14 mouse cellular contexts compared by ENCODE assay signal in the genomic region with DNA sequence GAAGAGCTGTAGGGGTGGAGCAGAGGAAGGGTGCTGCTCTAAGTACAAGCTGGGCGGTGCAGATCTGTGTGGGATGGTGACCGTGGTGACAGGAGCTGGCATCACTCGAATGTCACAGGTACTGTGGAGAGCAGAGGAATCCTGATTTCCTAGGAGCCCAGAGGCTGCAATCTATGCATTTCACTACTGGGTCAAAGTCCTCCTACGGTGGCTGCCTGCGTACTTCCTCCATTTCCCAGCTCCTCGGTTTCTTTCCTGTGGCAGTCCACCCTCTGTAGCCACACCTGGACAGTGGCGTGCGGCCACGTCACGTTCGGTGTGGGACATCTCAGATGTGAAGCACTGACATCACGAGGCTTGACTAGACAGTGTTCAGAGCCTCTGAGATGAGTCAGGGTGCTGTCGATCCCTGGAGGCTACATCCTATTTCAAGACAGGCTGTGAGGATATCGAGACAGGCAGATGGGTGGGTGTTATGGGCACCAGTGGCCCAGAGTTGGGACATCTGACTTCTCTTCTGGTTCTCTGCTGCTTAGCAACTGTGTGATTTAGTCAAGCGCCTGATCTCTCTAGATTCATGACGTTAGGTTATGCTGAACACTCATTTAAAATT. TPM values are rescaled to one million over a fixed set of nuclear protein-coding genes. Genes with fewer than 3 reads are reported as not detected.
A peak's percentile ranks its signal among the peaks of the same experiment; 100 is the strongest.
DNase-seq lines count a peak whose midpoint lies in the region; ATAC-seq lines count a peak whose summit lies in the region.
"Had no signal": no experiment of that assay in that cellular context is flagged by ENCODE, and none has a peak within 500 bp of the region (broad histone marks: within the 10 kb centered on the region; RNA-seq: fewer than 3 reads in every experiment).

No protein-coding gene starts in this region.

- H3K4me3 ChIP-seq in heart, embryonic 10.5 days = no peak overlapping the region
- no peak overlapping the region for H3K4me3 ChIP-seq in heart, embryonic 12.5 days
- peak overlapping the region; percentile 66 for H3K4me3 ChIP-seq in megakaryocyte, embryonic 14.5 days (replicated peaks)
- H3K4me3 ChIP-seq: embryonic facial prominence, embryonic 10.5 days; midbrain, embryonic 10.5 days; stomach, embryonic 15.5 days had no signal

- H3K27me3 ChIP-seq in heart, embryonic 10.5 days (ENCODE audit: insufficient read depth, poor library complexity, severe bottlenecking) = peaks cover 41% of the 10 kb centered on the region
- H3K27me3 ChIP-seq in heart, embryonic 12.5 days (replicated peaks) = 0 out of 2 replicates have a peak, but pooled peaks cover 6% of the 10 kb centered on the region
- peaks cover 74% of the 10 kb centered on the region for H3K27me3 ChIP-seq in megakaryocyte, embryonic 14.5 days (replicated peaks)
- H3K27me3 ChIP-seq: stomach, embryonic 15.5 days had no signal

- no peaks in the 10 kb centered on the region for H3K9me3 ChIP-seq in heart, embryonic 10.5 days
- no peaks in the 10 kb centered on the region for H3K9me3 ChIP-seq in heart, embryonic 12.5 days (replicated peaks)
- no peaks in the 10 kb centered on the region for H3K9me3 ChIP-seq in megakaryocyte, embryonic 14.5 days
- H3K9me3 ChIP-seq: embryonic facial prominence, embryonic 10.5 days; midbrain, embryonic 10.5 days; stomach, embryonic 15.5 days had no signal

- no peak overlapping the region for H3K4me2 ChIP-seq in heart, embryonic 12.5 days
- H3K4me2 ChIP-seq: stomach, embryonic 15.5 days had no signal

- ATAC-seq in heart, embryonic 12.5 days (ENCODE audit: insufficient number of reproducible peaks, low FRiP score) = no peak
- no peak for ATAC-seq in CD4-positive, CD25-positive, alpha-beta regulatory T cell, adult 4 months

- H3K27ac ChIP-seq in heart, embryonic 10.5 days = peak overlapping the region; percentile 62; the same call in 1 of the 2 replicates
- no peak overlapping the region for H3K27ac ChIP-seq in heart, embryonic 12.5 days (ENCODE audit: poor library complexity, severe bottlenecking)
- H3K27ac ChIP-seq: embryonic facial prominence, embryonic 10.5 days; midbrain, embryonic 10.5 days; stomach, embryonic 15.5 days had no signal

- 83% methylated on average over 16 of the region's 16 CpGs for WGBS in heart, embryonic 10.5 days
- WGBS in heart, embryonic 12.5 days = 81% methylated on average over 16 of the region's 16 CpGs

- H3K36me3 ChIP-seq in heart, embryonic 10.5 days = no peaks in the 10 kb centered on the region
- no peaks in the 10 kb centered on the region for H3K36me3 ChIP-seq in heart, embryonic 12.5 days
- no peaks in the 10 kb centered on the region for H3K36me3 ChIP-seq in megakaryocyte, embryonic 14.5 days (replicated peaks; ENCODE audit: low read length)
- H3K36me3 ChIP-seq: embryonic facial prominence, embryonic 10.5 days; midbrain, embryonic 10.5 days; stomach, embryonic 15.5 days had no signal

- peaks cover 77% of the 10 kb centered on the region for H3K4me1 ChIP-seq in heart, embryonic 10.5 days
- H3K4me1 ChIP-seq in heart, embryonic 12.5 days (replicated peaks) = peaks cover 81% of the 10 kb centered on the region
- H3K4me1 ChIP-seq in megakaryocyte, embryonic 14.5 days = peaks cover 77% of the 10 kb centered on the region

- no peak for DNase-seq in heart, embryonic 10.5 days (ENCODE audit: low spot score)
- DNase-seq in right cerebral cortex, adult 18-20 months = peak; percentile 37
- DNase-seq in right cerebral cortex, postnatal 10 days (ENCODE audit: low spot score in 2 of 2) = no peak
- DNase-seq in Muller cell, postnatal 12 days (ENCODE audit: inconsistent ontology term) = no peak
- DNase-seq: adrenal gland, postnatal 25 days; cerebellum, postnatal 25 days; kidney, postnatal 14 days; layer of hippocampus, postnatal 36 days had no signal

- no peak overlapping the region for H3K9ac ChIP-seq in heart, embryonic 12.5 days
- H3K9ac ChIP-seq: stomach, embryonic 15.5 days had no signal

RNA-seq across cellular contexts. Expression of a gene that starts 3.4 kb away (rescaled TPM):
- polyA plus RNA-seq in heart, embryonic 10.5 days (2016; fragmentation: Nextera tagmentation; extraction: Ambion mirVana) = 0.80 and 1.7 TPM in 2 replicates
- 7.0 and 7.5 TPM in 2 replicates for polyA plus RNA-seq in heart, embryonic 12.5 days (2016; fragmentation: Nextera tagmentation; extraction: Ambion mirVana)
- 0.63 TPM in 1 of 2 replicates, not detected in the other for polyA plus RNA-seq in megakaryocyte, embryonic 14.5 days (2012; ENCODE audit: insufficient read depth, low replicate concordance)
- under 1 TPM in 1 of 2 experiments, not detected in 1; 0.22 TPM for polyA plus RNA-seq in CD4-positive, CD25-positive, alpha-beta regulatory T cell, adult 4 months (2017; shearing (Covaris generic))

RNA-seq across cellular contexts. Expression of a gene that starts 37.5 kb away (rescaled TPM):
- polyA plus RNA-seq in heart, embryonic 10.5 days (2016; fragmentation: Nextera tagmentation; extraction: Ambion mirVana) = 26.7 and 31.9 TPM in 2 replicates
- 25.1 TPM in 2 replicates for polyA plus RNA-seq in heart, embryonic 12.5 days (2016; fragmentation: Nextera tagmentation; extraction: Ambion mirVana)
- polyA plus RNA-seq in megakaryocyte, embryonic 14.5 days (2012; ENCODE audit: insufficient read depth, low replicate concordance) = not detected in 2 replicates
- under 1 TPM in 1 of 2 experiments, not detected in 1; 0.08 TPM for polyA plus RNA-seq in CD4-positive, CD25-positive, alpha-beta regulatory T cell, adult 4 months (2017; shearing (Covaris generic))

Comparison
In these comparisons a context has a peak if more than half of its experiments do, and no peak if none do; other contexts are left out.
1. RNA of a gene that starts 37.5 kb away (polyA plus RNA-seq): 26.7 to 31.9 TPM in heart, embryonic 10.5 days and 25.1 TPM in heart, embryonic 12.5 days; 0.08 TPM in CD4-positive, CD25-positive, alpha-beta regulatory T cell, adult 4 months and not detected in megakaryocyte, embryonic 14.5 days; every median in the first group is over 10 times any median in the second.